Mouse (Mus musculus) midbrain, embryonic 15.5 days (tissue): ENCODE measurements around the gene Rab27a. TPM values are rescaled to one million over a fixed set of nuclear protein-coding genes. Genes with fewer than 3 reads are reported as not detected.
A peak's percentile ranks its signal among the peaks of the same experiment; 100 is the strongest.

Experiments
- ATAC-seq: fragments of 200-750 bp; cut with Nextera tagmentation; replicated peaks from 2 replicates; pipeline ENCODE4 v1.8.0; 2017; ENCODE audit warnings: moderate TSS enrichment
- H3K27ac ChIP-seq: fragments of 300-500 bp; sonication (generic); 2 replicates; pipeline ENCODE4 v1.5.1; 2015; ENCODE audit warnings: mild to moderate bottlenecking, inconsistent platforms
- H3K27me3 ChIP-seq: fragments of 300-500 bp; sonication (generic); replicated peaks from 2 replicates; pipeline ENCODE4 v1.6.1; 2015; ENCODE audit warnings: inconsistent platforms
- H3K36me3 ChIP-seq: fragments of 300-500 bp; sonication (generic); replicated peaks from 2 replicates; pipeline ENCODE4 v1.6.1; 2015; ENCODE audit warnings: inconsistent platforms
- H3K4me1 ChIP-seq: fragments of 300-500 bp; sonication (generic); 2 replicates; pipeline ENCODE4 v1.6.1; 2015; ENCODE audit warnings: inconsistent platforms
- H3K4me2 ChIP-seq: fragments of 300-500 bp; sonication (generic); 2 replicates; pipeline ENCODE4 v1.6.1; 2015; ENCODE audit warnings: inconsistent platforms, mild to moderate bottlenecking, moderate library complexity
- H3K4me3 ChIP-seq: fragments of 300-500 bp; sonication (generic); 2 replicates; pipeline ENCODE4 v1.5.1; 2015; ENCODE audit warnings: mild to moderate bottlenecking, inconsistent platforms
- H3K9ac ChIP-seq: fragments of 300-500 bp; sonication (generic); 2 replicates; pipeline ENCODE4 v1.6.1; 2015; ENCODE audit warnings: mild to moderate bottlenecking, inconsistent platforms
- H3K9me3 ChIP-seq: fragments of 300-500 bp; sonication (generic); 2 replicates; pipeline ENCODE4 v1.6.1; 2016; ENCODE audit warnings: inconsistent platforms
- WGBS: fragments of 180-500 bp; shearing (Covaris S2); methylation state at CpG from one replicate; pipeline ENCODE4 v1.1.7; 2015; ENCODE audit warnings: mixed read lengths; 5-methylcytosine and 5-hydroxymethylcytosine counted together
- polyA plus RNA-seq: library from polyadenylated mRNA; unstranded; fragments of >200 nt; fragmentation: Nextera tagmentation; extraction: Ambion mirVana; gene quantifications from 2 replicates; pipeline ENCODE4 v1.2.1, GENCODE M21; 2015

Gene Rab27a
- polyA plus RNA-seq, 1 experiment from 2014 or later, result 3.1 TPM

DNA sequence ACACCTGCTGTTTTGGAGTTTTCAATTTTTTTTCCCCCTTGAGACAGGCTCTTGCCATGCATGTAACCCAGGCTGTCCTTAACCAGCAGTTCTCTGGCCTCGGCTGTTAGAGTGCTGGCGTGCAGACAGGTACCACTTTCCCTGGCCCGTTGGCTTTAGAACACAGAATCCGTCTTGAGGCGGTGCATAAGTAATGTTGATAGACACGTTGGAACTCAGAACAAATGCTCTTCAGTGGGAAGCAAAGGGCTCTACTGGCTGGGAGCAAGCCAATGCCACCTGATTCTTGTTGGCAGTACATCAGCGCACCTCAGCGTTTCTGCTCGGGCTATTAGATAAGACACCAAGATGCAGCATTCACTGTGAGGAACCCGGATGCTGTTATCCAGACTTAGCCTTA lies 24.8 kb upstream of the Rab27a start:
- Histone ChIP-seq H3K36me3 (peaks cover 33% of the 10 kb centered on the region), H3K27me3 (no peaks in the 10 kb centered on the region), H3K4me1 (no peaks in the 10 kb centered on the region), H3K27ac (no peak overlapping the region), H3K9me3 (no peaks in the 10 kb centered on the region), H3K4me3 (no peak overlapping the region), H3K9ac (no peak overlapping the region), H3K4me2 (no peak overlapping the region)
- 92% methylated on average over 10 of the region's 10 CpGs for WGBS
- ATAC-seq, result no peak

- Histone ChIP-seq H3K4me3 (no peak overlapping the region), H3K36me3 (peaks cover 27% of the 10 kb centered on the region), H3K9me3 (no peaks in the 10 kb centered on the region), H3K4me1 (no peaks in the 10 kb centered on the region), H3K9ac (no peak overlapping the region), H3K27ac (no peak overlapping the region), H3K4me2 (no peak overlapping the region), H3K27me3 (no peaks in the 10 kb centered on the region)
- no peak for ATAC-seq
- WGBS, result 93% methylated on average over 5 of the region's 5 CpGs
Observed at GRCm38 (mm10) chr9:73020566-73021097, 24.0 kb upstream of the Rab27a start.

DNA sequence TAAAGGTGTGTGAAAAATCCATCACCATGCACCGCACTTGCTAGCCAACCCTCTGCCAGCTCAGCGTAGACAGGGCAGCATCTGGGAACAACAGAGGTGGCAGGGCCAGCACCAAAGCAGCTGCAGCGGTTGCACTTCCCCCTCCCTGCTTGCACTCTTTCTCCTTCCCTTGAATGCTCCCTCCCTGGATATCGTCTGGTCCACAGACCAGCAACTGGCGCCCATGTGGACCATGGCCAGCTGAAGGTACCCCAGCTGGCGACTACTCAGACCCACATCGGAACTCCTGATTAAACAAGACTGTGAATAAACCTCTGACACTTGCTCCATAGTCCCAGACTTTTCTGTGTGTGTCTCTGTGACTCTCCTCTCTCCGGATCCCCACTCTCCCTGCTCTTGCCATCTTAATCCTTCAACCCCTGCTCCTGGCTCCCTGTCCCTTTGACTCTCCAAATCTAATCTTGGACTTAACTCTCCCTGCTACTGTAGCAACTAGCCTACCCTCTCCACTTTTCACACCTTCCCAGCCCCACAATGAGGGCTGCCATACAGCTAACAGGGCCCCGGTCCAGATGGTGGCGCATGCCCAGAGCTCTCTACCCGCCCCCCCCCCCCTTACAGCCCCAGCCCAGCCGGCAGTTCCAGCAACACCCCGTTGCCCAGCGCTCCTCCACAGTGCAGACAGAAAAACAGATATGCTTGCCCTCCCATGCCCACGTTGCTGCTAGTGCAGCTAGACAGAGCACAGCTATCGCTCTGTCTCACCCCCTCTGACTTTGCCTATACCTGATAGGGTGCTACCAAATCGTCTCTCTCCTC lies 18.6 kb upstream of the Rab27a start:
- ATAC-seq, result peak; percentile 69
- no peaks in the 10 kb centered on the region for H3K9me3 ChIP-seq
- no peak overlapping the region for H3K4me3 ChIP-seq
- peaks cover 19% of the 10 kb centered on the region; the same call in 1 of the 2 replicates for H3K36me3 ChIP-seq
- no peaks in the 10 kb centered on the region for H3K27me3 ChIP-seq
- H3K4me2 ChIP-seq, result peak overlapping the region; percentile 21
- no peak overlapping the region for H3K27ac ChIP-seq
- 26% methylated on average over 17 of the region's 17 CpGs for WGBS
- H3K4me1 ChIP-seq, result no peaks in the 10 kb centered on the region
- H3K9ac ChIP-seq, result no peak overlapping the region

GRCm38 (mm10) chr9:73030443-73030842 lies 14.2 kb upstream of the Rab27a start:
- Histone ChIP-seq H3K9ac (no peak overlapping the region), H3K27ac (no peak overlapping the region), H3K27me3 (no peaks in the 10 kb centered on the region), H3K4me3 (no peak overlapping the region), H3K4me1 (no peaks in the 10 kb centered on the region), H3K9me3 (no peaks in the 10 kb centered on the region), H3K4me2 (no peak overlapping the region), H3K36me3 (peaks cover 16% of the 10 kb centered on the region; the same call in 1 of the 2 replicates)
- WGBS, result 91% methylated on average over 1 of the region's 1 CpGs
- ATAC-seq, result no peak

GRCm38 (mm10) chr9:73031421-73031820 lies 13.2 kb upstream of the Rab27a start:
- Histone ChIP-seq H3K36me3 (peaks cover 16% of the 10 kb centered on the region; the same call in 1 of the 2 replicates), H3K9ac (no peak overlapping the region), H3K27me3 (no peaks in the 10 kb centered on the region), H3K4me1 (no peaks in the 10 kb centered on the region), H3K27ac (no peak overlapping the region), H3K9me3 (no peaks in the 10 kb centered on the region), H3K4me2 (no peak overlapping the region), H3K4me3 (no peak overlapping the region)
- no peak for ATAC-seq
- WGBS, result 80% methylated on average over 4 of the region's 4 CpGs

GRCm38 (mm10) chr9:73033406-73033805 lies 11.2 kb upstream of the Rab27a start:
- Histone ChIP-seq H3K36me3 (peaks cover 16% of the 10 kb centered on the region; the same call in 1 of the 2 replicates), H3K9ac (no peak overlapping the region), H3K27me3 (no peaks in the 10 kb centered on the region), H3K4me1 (peaks cover 2% of the 10 kb centered on the region), H3K9me3 (no peaks in the 10 kb centered on the region), H3K27ac (no peak overlapping the region), H3K4me2 (no peak overlapping the region), H3K4me3 (no peak overlapping the region)
- no peak for ATAC-seq
- WGBS, result 98% methylated on average over 1 of the region's 1 CpGs

GRCm38 (mm10) chr9:73039222-73039945 lies 5.3 kb upstream of the Rab27a start:
- ATAC-seq, result peak; percentile 93
- WGBS, result under 1% methylated on average over 49 of the region's 49 CpGs

DNA sequence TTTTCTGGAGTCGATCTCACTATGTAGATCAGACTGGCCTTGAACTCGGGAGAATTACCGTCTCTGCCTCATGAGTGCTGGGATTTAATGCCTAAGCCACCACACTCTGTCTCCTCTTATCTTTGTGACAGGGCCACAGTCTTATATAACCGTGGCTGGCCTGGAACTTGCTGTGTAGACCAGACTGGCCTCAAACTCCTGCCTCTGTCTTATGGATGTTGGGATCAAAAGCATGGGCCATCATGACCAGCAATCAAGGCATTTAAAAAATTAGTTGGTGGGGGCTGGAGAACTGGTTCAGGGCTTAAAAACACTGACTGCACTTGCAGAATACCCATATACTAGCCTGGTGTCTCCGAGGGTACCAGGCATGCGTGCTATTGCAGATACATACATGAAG lies 4.6 kb upstream of the Rab27a start, which contains the start of gene Pigb:
Gene Pigb (minus strand): TSS at position 299 of the 400 bp plus-strand sequence.
- Histone ChIP-seq H3K36me3 (no peaks in the 10 kb centered on the region), H3K9ac (peak within 1 kb of the TSS; percentile 93), H3K27me3 (no peaks in the 10 kb centered on the region), H3K9me3 (no peaks in the 10 kb centered on the region), H3K4me2 (peak within 1 kb of the TSS; percentile 93), H3K4me3 (peak within 1 kb of the TSS; percentile 96), H3K27ac (peak within 1 kb of the TSS; percentile 93), H3K4me1 (peaks cover 26% of the 10 kb centered on the region)
- ATAC-seq, result no peak
- WGBS, result 34% methylated on average over 6 of the region's 6 CpGs

More at GRCm38 (mm10) chr9:73039222-73039945, 5.3 kb upstream of the Rab27a start:
- H3K27me3 ChIP-seq, result no peaks in the 10 kb centered on the region
- H3K36me3 ChIP-seq, result no peaks in the 10 kb centered on the region
- H3K9me3 ChIP-seq, result no peaks in the 10 kb centered on the region
- H3K27ac ChIP-seq, result peak overlapping the region; percentile 93
- peak overlapping the region; percentile 96 for H3K4me3 ChIP-seq
- H3K9ac ChIP-seq, result peak overlapping the region; percentile 93
- peaks cover 19% of the 10 kb centered on the region for H3K4me1 ChIP-seq
- peak overlapping the region; percentile 93 for H3K4me2 ChIP-seq

GRCm38 (mm10) chr9:73045204-73045603 lies 550 bp downstream of the Rab27a start:
- Histone ChIP-seq H3K4me2 (peak overlapping the region; percentile 94), H3K4me3 (peak overlapping the region; percentile 51), H3K9ac (peak overlapping the region; percentile 63), H3K27me3 (no peaks in the 10 kb centered on the region), H3K27ac (no peak overlapping the region), H3K9me3 (no peaks in the 10 kb centered on the region), H3K36me3 (no peaks in the 10 kb centered on the region), H3K4me1 (peaks cover 30% of the 10 kb centered on the region)
- WGBS, result 8% methylated on average over 7 of the region's 7 CpGs
- ATAC-seq, result no peak

GRCm38 (mm10) chr9:73045711-73046110 lies 1.1 kb downstream of the Rab27a start:
- Histone ChIP-seq H3K4me3 (0 out of 2 replicates have a peak overlapping the region, but pooled peaks have one; percentile 51), H3K27me3 (no peaks in the 10 kb centered on the region), H3K27ac (no peak overlapping the region), H3K36me3 (no peaks in the 10 kb centered on the region), H3K9ac (no peak overlapping the region), H3K9me3 (no peaks in the 10 kb centered on the region), H3K4me1 (peaks cover 26% of the 10 kb centered on the region), H3K4me2 (peak overlapping the region; percentile 94)
- ATAC-seq, result no peak
- WGBS, result 81% methylated on average over 10 of the region's 10 CpGs

- no peak for ATAC-seq
- 94% methylated on average over 2 of the region's 2 CpGs for WGBS
- peaks cover 26% of the 10 kb centered on the region for H3K4me1 ChIP-seq
Observed at GRCm38 (mm10) chr9:73047906-73048305, 3.3 kb downstream of the Rab27a start.

DNA sequence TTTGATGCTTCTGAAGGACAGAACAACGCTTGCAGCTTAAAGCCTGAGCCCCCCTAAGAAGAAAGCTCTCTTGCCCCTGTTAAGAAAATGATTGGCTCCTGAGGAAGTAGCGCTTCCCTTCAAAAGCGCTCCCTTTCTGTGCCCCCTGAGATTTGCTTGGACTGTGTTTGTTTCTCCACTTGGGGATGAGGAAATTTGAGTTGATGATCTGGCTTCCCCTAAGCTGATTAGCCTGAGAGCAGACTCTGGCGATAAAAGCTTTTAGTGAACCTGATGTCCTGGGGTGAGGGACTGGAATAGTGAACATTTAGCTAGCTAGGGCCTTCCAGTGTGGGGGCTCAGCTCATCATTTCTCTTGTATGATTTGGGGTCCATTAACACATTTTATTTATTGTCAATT lies 4.3 kb downstream of the Rab27a start:
- H3K4me3 ChIP-seq, result no peak overlapping the region
- ATAC-seq, result no peak
- H3K4me1 ChIP-seq, result peaks cover 26% of the 10 kb centered on the region
- no peaks in the 10 kb centered on the region for H3K36me3 ChIP-seq
- H3K9ac ChIP-seq, result no peak overlapping the region
- WGBS, result 7% methylated on average over 4 of the region's 4 CpGs
- H3K27ac ChIP-seq, result no peak overlapping the region
- no peaks in the 10 kb centered on the region for H3K9me3 ChIP-seq
- H3K4me2 ChIP-seq, result no peak overlapping the region
- H3K27me3 ChIP-seq, result no peaks in the 10 kb centered on the region

More at GRCm38 (mm10) chr9:73047906-73048305, 3.3 kb downstream of the Rab27a start:
- Histone ChIP-seq H3K27ac (no peak overlapping the region), H3K9ac (no peak overlapping the region), H3K9me3 (no peaks in the 10 kb centered on the region), H3K36me3 (no peaks in the 10 kb centered on the region), H3K4me3 (no peak overlapping the region), H3K4me2 (no peak overlapping the region), H3K27me3 (no peaks in the 10 kb centered on the region)
